Mouse (Mus musculus) ES-E14 (cell line): ENCODE measurements around the gene Gstt4. TPM values are rescaled to one million over a fixed set of nuclear protein-coding genes. Genes with fewer than 3 reads are reported as not detected.
A peak's percentile ranks its signal among the peaks of the same experiment; 100 is the strongest.

Source experiments
- DNase-seq: peaks from one replicate; pipeline ENCODE4 v3.0.0-alpha.2; 2013; ENCODE audit warnings: low read depth, low spot score
- H3K27ac ChIP-seq: 2 replicates; pipeline ENCODE4 v1.5.1; 2012; ENCODE audit warnings: low read depth, mild to moderate bottlenecking, low read length, moderate library complexity, mixed read lengths; ENCODE audit not compliant: poor library complexity, insufficient read depth, severe bottlenecking
- H3K36me3 ChIP-seq: 2 replicates; pipeline ENCODE4 v1.6.1; 2012; ENCODE audit warnings: mild to moderate bottlenecking, low read length, moderate library complexity, mixed read lengths; ENCODE audit not compliant: control insufficient read depth, poor library complexity, insufficient read depth, severe bottlenecking
- H3K4me1 ChIP-seq, 2 experiments: fragments of 150-350 bp in 1 of 2; sonication (generic) in 1 of 2; 2 replicates each; pipeline ENCODE4 v1.6.1; 2012; ENCODE audit warnings: low read length in 2 of 2, mild to moderate bottlenecking in 1 of 2, mixed read lengths in 1 of 2; ENCODE audit not compliant: control insufficient read depth in 2 of 2, insufficient read depth in 2 of 2, poor library complexity in 1 of 2
- H3K4me3 ChIP-seq, 2 experiments: fragments of 150-350 bp in 1 of 2; sonication (generic) in 1 of 2; 2 replicates each; pipeline ENCODE4 v1.5.1; 2012; ENCODE audit warnings: low read length in 2 of 2, low read depth in 1 of 2, mild to moderate bottlenecking in 1 of 2, mixed read lengths in 1 of 2; ENCODE audit not compliant: insufficient read depth in 1 of 2, poor library complexity in 1 of 2, severe bottlenecking in 1 of 2
- H3K9ac ChIP-seq: 2 replicates; pipeline ENCODE4 v1.6.1; 2012; ENCODE audit warnings: low read depth, mild to moderate bottlenecking, low read length, mixed read lengths; ENCODE audit not compliant: poor library complexity, insufficient read depth, severe bottlenecking
- H3K9me3 ChIP-seq: fragments of 150-350 bp; sonication (generic); 2 replicates; pipeline ENCODE4 v1.6.1; 2012; ENCODE audit warnings: low read depth, mild to moderate bottlenecking, low read length; ENCODE audit not compliant: control insufficient read depth, insufficient read depth
- CHD2 ChIP-seq: IDR thresholded peaks from 2 replicates; pipeline ENCODE4 v1.6.1; 2014; ENCODE audit warnings: mild to moderate bottlenecking, low read depth, low read length, inconsistent platforms
- HCFC1 ChIP-seq: IDR thresholded peaks from 2 replicates; pipeline ENCODE4 v1.6.1; 2012; ENCODE audit warnings: low read length, inconsistent platforms, borderline replicate concordance; ENCODE audit not compliant: insufficient read depth
- MAFK ChIP-seq: IDR thresholded peaks from 2 replicates; pipeline ENCODE4 v1.6.1; 2014; ENCODE audit warnings: mild to moderate bottlenecking, low read depth, low read length, inconsistent platforms; ENCODE audit not compliant: insufficient read depth
- ZC3H11A ChIP-seq: IDR thresholded peaks from 2 replicates; pipeline ENCODE4 v1.6.1; 2012; ENCODE audit warnings: low read depth, mild to moderate bottlenecking, inconsistent platforms, low read length, borderline replicate concordance
- ZNF384 ChIP-seq: IDR thresholded peaks from 2 replicates; pipeline ENCODE4 v1.6.1; 2012; ENCODE audit warnings: low read depth, low read length, inconsistent platforms
- in situ Hi-C, 2 experiments: fragments of 600-800 bp; cut with MboI; formaldehyde crosslinking; loops; one replicate each; pipeline ENCODE4 v1.15.1; 2025; ENCODE audit warnings: low sequenced_read_pairs in 2 of 2, inconsistent platforms in 1 of 2; ENCODE audit not compliant: unreplicated experiment in 2 of 2
- total RNA-seq: library from RNA; depleted of rRNA; stranded (reverse); fragments of 300-350 nt; gene quantifications from 2 replicates; pipeline ENCODE4 v1.2.3, GENCODE M21; 2012

Gstt4 gene
- total RNA-seq, 1 experiment = not detected

DNA sequence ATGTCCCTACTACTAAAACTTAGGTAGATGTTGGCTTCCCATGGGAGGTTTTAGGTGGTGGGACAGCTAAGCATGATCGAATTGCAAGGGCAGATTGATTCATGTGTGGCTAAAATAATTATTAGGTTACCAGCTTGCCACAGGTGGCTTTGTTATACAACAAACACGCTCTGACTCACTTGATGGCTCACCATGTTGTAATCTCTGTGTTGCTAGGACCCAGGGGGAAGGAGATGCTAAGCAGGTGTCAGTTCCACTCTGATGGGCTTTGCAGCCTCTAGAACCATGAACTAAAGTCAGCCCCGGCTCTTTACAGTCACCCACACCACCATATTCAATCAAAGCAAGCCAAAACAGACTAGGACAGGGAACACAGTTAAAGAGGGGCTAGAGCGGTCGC is 2.5 kb downstream of the Gstt4 start:
- TF ChIP-seq CHD2 = no peak

DNA sequence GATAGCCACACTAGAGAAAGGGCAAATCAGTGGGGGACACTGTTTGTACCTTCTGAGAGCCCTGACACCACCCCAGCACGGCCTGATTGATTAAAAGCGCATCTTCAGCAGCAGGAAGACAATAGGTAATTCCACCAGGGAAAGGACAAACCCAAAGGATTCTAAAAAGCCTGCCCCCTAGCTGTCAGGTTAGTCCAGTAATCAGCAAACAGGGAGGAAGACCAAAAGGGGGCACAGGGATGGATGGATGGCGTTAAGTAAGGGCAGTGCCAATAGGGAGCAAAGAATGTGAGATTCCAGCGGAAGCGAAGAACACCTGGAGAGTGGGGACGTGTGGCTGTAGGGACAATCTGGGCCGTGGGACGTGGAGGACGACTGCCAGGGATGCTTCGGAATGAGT is 3.7 kb downstream of the Gstt4 start:
- no peak for DNase-seq
- no peaks in the 10 kb centered on the region for H3K36me3 ChIP-seq
- H3K4me1 ChIP-seq = no peaks in the 10 kb centered on the region
- no peak overlapping the region for H3K27ac ChIP-seq
- in situ Hi-C loops = no loop called here
- TF ChIP-seq HCFC1 = no peak
- no peak for TF ChIP-seq ZNF384
- TF ChIP-seq MAFK = no peak
- no peak for TF ChIP-seq ZC3H11A
- no peak for TF ChIP-seq CHD2
- no peak overlapping the region for H3K9ac ChIP-seq
- no peak overlapping the region for H3K4me3 ChIP-seq
- no peaks in the 10 kb centered on the region for H3K9me3 ChIP-seq

More for the DNA sequence above, 2.5 kb downstream of the Gstt4 start:
- DNase-seq = no peak
- Histone ChIP-seq H3K4me1 (no peaks in the 10 kb centered on the region), H3K9ac (no peak overlapping the region), H3K27ac (no peak overlapping the region), H3K36me3 (no peaks in the 10 kb centered on the region), H3K4me3 (no peak overlapping the region), H3K9me3 (no peaks in the 10 kb centered on the region)
- in situ Hi-C loops = no loop called here

DNA sequence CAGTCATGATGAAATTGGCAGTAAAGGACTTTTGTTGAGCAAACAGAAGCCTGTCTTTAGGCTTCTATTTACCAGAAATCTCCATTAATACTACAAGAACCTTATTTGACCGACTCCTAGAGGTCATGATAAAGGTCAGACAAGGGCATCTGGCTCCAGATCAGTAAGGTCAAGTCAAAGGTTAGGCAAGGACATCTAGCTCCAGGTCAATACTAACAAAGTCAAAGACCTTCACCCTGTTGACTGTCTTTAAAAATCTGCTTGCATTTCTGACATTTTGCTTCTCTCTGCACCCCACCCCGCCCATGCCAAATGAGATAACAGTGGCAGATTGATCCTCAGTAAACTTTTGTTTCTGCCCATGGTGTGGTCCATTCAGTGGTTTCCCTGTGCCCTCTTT is 18.1 kb downstream of the Gstt4 start:
- H3K9me3 ChIP-seq = no peaks in the 10 kb centered on the region
- H3K4me1 ChIP-seq = no peaks in the 10 kb centered on the region
- in situ Hi-C loops = no loop called here
- no peak for DNase-seq
- H3K4me3 ChIP-seq = no peak overlapping the region
- TF ChIP-seq HCFC1 (no peak), CHD2 (no peak), ZNF384 (no peak), ZC3H11A (no peak), MAFK (no peak)
- no peak overlapping the region for H3K9ac ChIP-seq
- no peak overlapping the region for H3K27ac ChIP-seq
- H3K36me3 ChIP-seq = no peaks in the 10 kb centered on the region

GRCm38 (mm10) chr10:75798176-75798696 is 24.1 kb downstream of the Gstt4 start, which contains the start of gene Gstt1:
TSS of gene Gstt1 (minus strand) at chr10:75798584.
- Histone ChIP-seq H3K9me3 (no peaks in the 10 kb centered on the region), H3K9ac (peak within 1 kb of the TSS; percentile 42; the same call in 1 of the 2 replicates), H3K4me1 (peaks cover 4 to 22% of the 10 kb centered on the region in 2 experiments), H3K27ac (no peak within 1 kb of the TSS), H3K4me3 (peak within 1 kb of the TSS; percentile 45 to 71), H3K36me3 (no peaks in the 10 kb centered on the region)
- TF ChIP-seq ZNF384 (no peak), ZC3H11A (no peak), CHD2 (no peak), MAFK (no peak), HCFC1 (no peak)
- in situ Hi-C loops = no loop called here
- DNase-seq = no peak

DNA sequence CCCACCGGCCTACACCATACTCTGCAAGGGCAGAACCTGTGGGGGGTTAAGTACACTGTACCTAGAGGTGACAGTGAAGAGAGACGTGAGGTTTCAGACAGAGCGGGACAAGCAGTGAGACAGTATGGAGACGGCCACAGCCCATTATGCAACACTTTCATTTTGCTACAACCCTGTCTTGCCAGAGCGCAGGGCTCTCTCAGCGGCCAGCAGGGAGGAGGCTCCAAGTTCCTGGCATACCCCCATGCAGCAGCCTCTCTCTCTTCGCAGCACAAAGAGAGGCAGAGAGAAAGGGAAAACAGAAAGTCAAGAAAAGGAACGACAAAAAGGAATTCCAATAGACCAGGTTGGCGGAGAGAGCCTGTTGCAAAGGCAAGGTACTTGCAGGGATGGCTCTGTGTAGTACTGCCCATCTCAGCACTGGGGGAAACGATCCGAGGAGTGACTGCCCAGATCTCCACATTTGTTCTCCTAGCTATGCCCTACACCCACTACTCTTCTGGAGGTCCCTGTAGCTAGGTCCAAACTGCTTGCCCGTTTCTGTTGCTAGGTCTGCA is 24.6 kb downstream of the Gstt4 start:
- in situ Hi-C loops = no loop called here
- Histone ChIP-seq H3K27ac (no peak overlapping the region), H3K4me1 (peaks cover 4 to 22% of the 10 kb centered on the region in 2 experiments), H3K9me3 (no peaks in the 10 kb centered on the region), H3K9ac (no peak overlapping the region), H3K36me3 (no peaks in the 10 kb centered on the region), H3K4me3 (peak overlapping the region; percentile 45 to 71; a peak in 3 of 4 replicates)
- no peak for TF ChIP-seq ZNF384
- TF ChIP-seq MAFK = no peak
- DNase-seq = no peak
